Mouse (Mus musculus) forebrain, embryonic 12.5 days (tissue): ENCODE measurements around the gene Gm9999. TPM values are rescaled to one million over a fixed set of nuclear protein-coding genes. Genes with fewer than 3 reads are reported as not detected.
"Not testable (repeated sequence)": the region's sequence is repeated elsewhere in the genome, so short reads cannot be mapped to it uniquely, and the experiment has no call there.

Experiments used
- ATAC-seq: fragments of 200-750 bp; cut with Nextera tagmentation; 2 replicates; pipeline ENCODE4 v1.8.0; 2017; ENCODE audit warnings: moderate TSS enrichment; ENCODE audit not compliant: low FRiP score
- H3K27ac ChIP-seq: fragments of 300-500 bp; sonication (generic); 2 replicates; pipeline ENCODE4 v1.5.1; 2016; ENCODE audit warnings: mild to moderate bottlenecking
- H3K27me3 ChIP-seq: fragments of 300-500 bp; sonication (generic); 2 replicates; pipeline ENCODE4 v1.6.1; 2016; ENCODE audit warnings: mild to moderate bottlenecking
- H3K36me3 ChIP-seq: fragments of 300-500 bp; sonication (generic); replicated peaks from 2 replicates; pipeline ENCODE4 v1.6.1; 2016; ENCODE audit warnings: mild to moderate bottlenecking
- H3K4me1 ChIP-seq: fragments of 300-500 bp; sonication (generic); 2 replicates; pipeline ENCODE4 v1.6.1; 2016
- H3K4me2 ChIP-seq: fragments of 300-500 bp; sonication (generic); 2 replicates; pipeline ENCODE4 v1.6.1; 2016; ENCODE audit warnings: mild to moderate bottlenecking, moderate library complexity
- H3K4me3 ChIP-seq: fragments of 300-500 bp; sonication (generic); replicated peaks from 2 replicates; pipeline ENCODE4 v1.5.1; 2016; ENCODE audit warnings: mild to moderate bottlenecking
- H3K9ac ChIP-seq: fragments of 300-500 bp; sonication (generic); 2 replicates; pipeline ENCODE4 v1.6.1; 2016; ENCODE audit warnings: mild to moderate bottlenecking
- H3K9me3 ChIP-seq: fragments of 300-500 bp; sonication (generic); 2 replicates; pipeline ENCODE4 v1.6.1; 2016
- WGBS: fragments of 180-500 bp; shearing (Covaris S2); methylation state at CpG from one replicate; pipeline ENCODE4 v1.1.7; 2016; 5-methylcytosine and 5-hydroxymethylcytosine counted together
- polyA plus RNA-seq: library from polyadenylated mRNA; unstranded; fragments of >200 nt; fragmentation: Nextera tagmentation; extraction: Ambion mirVana; gene quantifications from 2 replicates; pipeline ENCODE4 v1.2.1, GENCODE M21; 2016

The Gm9999 gene
- polyA plus RNA-seq, 1 experiment from 2014 or later = not detected

- H3K4me3 ChIP-seq = no peak overlapping the region
- no peak overlapping the region for H3K27ac ChIP-seq
- H3K36me3 ChIP-seq = no peaks in the 10 kb centered on the region
- no peak overlapping the region for H3K4me2 ChIP-seq
- H3K27me3 ChIP-seq = no peaks in the 10 kb centered on the region
- no peaks in the 10 kb centered on the region for H3K9me3 ChIP-seq
- H3K4me1 ChIP-seq = no peaks in the 10 kb centered on the region
- 13% methylated on average over 8 of the region's 8 CpGs for WGBS
- ATAC-seq = no peak
- no peak overlapping the region for H3K9ac ChIP-seq
Observed at GRCm38 (mm10) chr7:47020956-47021355, 37.6 kb downstream of the Gm9999 start.

DNA sequence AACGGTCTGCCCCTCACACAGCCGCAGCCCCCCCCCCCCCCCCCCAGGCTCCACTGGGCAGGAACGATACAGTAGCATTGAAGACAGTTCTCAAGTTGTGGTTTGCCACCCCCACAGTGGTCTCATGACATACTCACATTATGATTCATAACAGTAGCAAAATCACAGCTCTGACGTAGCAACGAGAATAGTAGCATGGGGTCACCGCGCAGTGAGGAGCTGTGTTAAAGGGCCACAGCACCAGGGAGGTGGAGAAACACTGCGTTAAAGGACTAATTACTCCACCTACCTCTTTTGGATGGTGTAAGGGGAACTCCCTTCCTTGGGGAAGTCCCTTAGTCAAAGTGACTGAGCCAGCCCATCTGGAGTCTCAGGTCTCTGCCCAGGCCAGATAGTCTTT, 39.1 kb downstream of the Gm9999 start:
- no peaks in the 10 kb centered on the region for H3K27me3 ChIP-seq
- ATAC-seq = no peak
- no peaks in the 10 kb centered on the region for H3K9me3 ChIP-seq
- no peak overlapping the region for H3K27ac ChIP-seq
- H3K9ac ChIP-seq = no peak overlapping the region
- 71% methylated on average over 8 of the region's 8 CpGs for WGBS
- no peak overlapping the region for H3K4me3 ChIP-seq
- no peak overlapping the region for H3K4me2 ChIP-seq
- no peaks in the 10 kb centered on the region for H3K4me1 ChIP-seq
- no peaks in the 10 kb centered on the region for H3K36me3 ChIP-seq

DNA sequence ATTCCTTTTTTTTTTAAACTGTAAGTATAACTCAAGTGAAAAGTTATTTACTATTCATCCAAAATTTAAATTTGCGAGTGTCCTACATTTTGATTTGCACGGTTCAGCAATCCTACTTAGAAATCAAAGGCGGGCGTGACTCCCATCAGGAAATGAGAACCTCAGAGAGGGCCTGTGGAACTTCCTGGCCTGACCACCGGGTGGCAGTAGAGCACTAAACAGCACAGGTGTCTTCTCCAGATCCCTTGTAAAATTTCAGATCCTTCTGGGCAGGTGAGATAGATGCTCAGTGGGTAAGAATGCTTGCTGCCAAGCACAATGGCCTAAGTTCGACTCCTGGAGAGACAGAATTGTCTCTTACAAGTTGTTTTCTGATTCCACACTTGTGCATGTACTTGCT, 40.1 kb downstream of the Gm9999 start:
- Histone ChIP-seq H3K4me3 (no peak overlapping the region), H3K9me3 (no peaks in the 10 kb centered on the region), H3K4me1 (no peaks in the 10 kb centered on the region), H3K27me3 (no peaks in the 10 kb centered on the region), H3K4me2 (no peak overlapping the region), H3K27ac (no peak overlapping the region), H3K9ac (no peak overlapping the region), H3K36me3 (no peaks in the 10 kb centered on the region)
- peak; percentile 71; the same call in 1 of the 2 replicates for ATAC-seq
- WGBS = 19% methylated on average over 6 of the region's 6 CpGs

DNA sequence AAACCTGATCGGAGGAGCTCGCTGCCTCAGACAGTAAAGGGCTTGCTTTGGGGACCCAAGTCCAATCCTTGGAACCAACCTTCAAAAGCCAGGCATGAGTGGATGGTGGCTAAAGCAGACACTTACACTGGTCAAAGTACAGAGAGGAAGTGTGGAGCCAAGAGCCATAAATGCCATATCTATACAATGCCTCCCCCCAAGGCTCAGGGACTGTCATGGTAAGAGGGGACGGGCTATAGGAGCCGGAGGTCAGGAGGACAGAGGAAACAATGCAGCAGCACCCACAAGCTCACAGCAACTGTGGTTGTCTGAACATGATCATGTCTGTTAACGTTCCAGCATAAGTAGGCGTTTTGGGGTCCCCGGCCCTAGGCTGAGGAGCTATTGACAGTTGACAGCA, 41.1 kb downstream of the Gm9999 start:
- no peak overlapping the region for H3K4me3 ChIP-seq
- no peak for ATAC-seq
- H3K4me1 ChIP-seq = no peaks in the 10 kb centered on the region
- no peaks in the 10 kb centered on the region for H3K9me3 ChIP-seq
- no peak overlapping the region for H3K9ac ChIP-seq
- 93% methylated on average over 7 of the region's 7 CpGs for WGBS
- H3K27ac ChIP-seq = no peak overlapping the region
- no peaks in the 10 kb centered on the region for H3K36me3 ChIP-seq
- H3K27me3 ChIP-seq = no peaks in the 10 kb centered on the region
- H3K4me2 ChIP-seq = no peak overlapping the region

DNA sequence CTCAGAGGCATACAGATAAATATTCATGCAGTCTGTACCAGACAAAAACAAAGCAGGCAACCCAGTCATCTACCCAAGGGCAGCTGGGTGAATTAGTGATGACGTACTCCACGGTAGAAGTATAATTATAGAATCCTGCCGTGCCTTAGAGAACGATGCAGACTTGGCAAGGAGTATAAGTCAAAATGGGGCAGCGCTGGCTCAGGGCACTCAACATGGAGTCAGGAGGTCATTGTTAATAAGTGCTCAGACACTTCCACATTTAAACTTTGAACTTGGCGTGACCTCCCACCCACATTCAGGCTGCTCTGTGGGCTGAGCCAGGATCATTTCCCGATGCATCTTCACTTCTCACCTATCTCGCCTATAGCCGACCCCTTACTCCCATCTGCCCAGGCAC, 42.0 kb downstream of the Gm9999 start:
- Histone ChIP-seq H3K27ac (no peak overlapping the region), H3K4me1 (no peaks in the 10 kb centered on the region), H3K27me3 (no peaks in the 10 kb centered on the region), H3K4me3 (no peak overlapping the region), H3K9ac (no peak overlapping the region), H3K9me3 (no peaks in the 10 kb centered on the region), H3K4me2 (no peak overlapping the region), H3K36me3 (no peaks in the 10 kb centered on the region)
- WGBS = 71% methylated on average over 9 of the region's 9 CpGs
- no peak for ATAC-seq

DNA sequence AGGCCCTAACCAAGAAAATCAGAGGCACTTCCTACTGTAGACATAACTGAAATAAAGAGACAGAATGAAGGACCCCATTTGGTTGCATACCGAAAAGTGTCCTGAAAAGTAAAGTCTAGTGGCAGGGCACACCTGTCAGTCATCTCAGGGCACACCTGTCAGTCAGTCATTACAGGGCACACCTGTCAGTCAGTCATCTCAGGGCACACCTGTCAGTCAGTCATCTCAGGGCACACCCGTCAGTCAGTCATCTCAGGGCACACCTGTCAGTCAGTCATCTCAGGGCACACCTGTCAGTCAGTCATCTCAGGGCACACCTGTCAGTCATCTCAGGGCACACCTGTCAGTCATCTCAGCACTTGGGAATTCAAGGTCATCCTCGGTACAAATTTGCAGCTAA, 43.5 kb downstream of the Gm9999 start:
- 85% methylated on average over 3 of the region's 3 CpGs for WGBS
- not testable (repeated sequence) for H3K27ac ChIP-seq, ATAC-seq, H3K27me3 ChIP-seq, H3K9ac ChIP-seq, H3K4me2 ChIP-seq, H3K4me3 ChIP-seq, H3K36me3 ChIP-seq, H3K4me1 ChIP-seq, H3K9me3 ChIP-seq

GRCm38 (mm10) chr7:47027520-47027919, 44.1 kb downstream of the Gm9999 start:
- no peak overlapping the region for H3K27ac ChIP-seq
- no peak overlapping the region for H3K4me3 ChIP-seq
- WGBS = 94% methylated on average over 1 of the region's 1 CpGs
- no peak overlapping the region for H3K4me2 ChIP-seq
- no peak overlapping the region for H3K9ac ChIP-seq
- ATAC-seq = no peak
- no peaks in the 10 kb centered on the region for H3K27me3 ChIP-seq
- H3K36me3 ChIP-seq = no peaks in the 10 kb centered on the region
- H3K4me1 ChIP-seq = no peaks in the 10 kb centered on the region
- H3K9me3 ChIP-seq = no peaks in the 10 kb centered on the region

DNA sequence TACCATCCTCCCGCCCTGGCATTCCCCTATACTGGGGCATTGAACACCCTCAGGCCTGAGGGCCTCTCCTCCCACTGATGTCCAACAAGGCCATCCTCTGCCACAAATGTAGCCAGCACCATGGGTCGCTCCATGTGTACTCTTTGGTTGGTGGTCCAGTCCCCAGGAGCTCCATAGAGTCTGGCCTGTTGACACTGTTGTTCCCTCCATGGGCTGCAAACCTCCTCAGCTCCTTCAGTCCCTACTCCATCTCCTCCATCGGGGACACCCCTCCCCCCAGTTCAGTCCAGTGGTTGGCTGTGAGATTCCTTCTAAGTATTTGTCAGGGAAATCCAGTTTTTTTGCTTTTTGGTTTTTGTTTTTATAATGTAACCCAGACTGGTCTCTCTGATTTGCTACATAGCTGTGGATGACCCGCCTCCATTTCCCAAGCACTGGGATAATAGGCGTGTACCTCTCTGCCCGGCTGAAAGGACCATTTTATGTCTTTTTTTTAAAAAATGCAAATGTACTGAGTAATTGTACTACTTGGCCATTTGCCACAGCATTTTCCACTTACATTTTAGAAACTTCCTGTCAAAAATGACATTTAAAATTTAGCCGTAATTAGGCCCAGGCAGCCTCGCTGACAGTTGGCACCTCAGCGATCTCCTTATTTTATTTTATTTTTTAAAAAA, 47.3 kb downstream of the Gm9999 start:
- WGBS = 79% methylated on average over 9 of the region's 9 CpGs
- Histone ChIP-seq H3K4me3 (no peak overlapping the region), H3K27me3 (no peaks in the 10 kb centered on the region), H3K4me1 (no peaks in the 10 kb centered on the region), H3K4me2 (no peak overlapping the region), H3K36me3 (no peaks in the 10 kb centered on the region), H3K9me3 (no peaks in the 10 kb centered on the region), H3K27ac (no peak overlapping the region), H3K9ac (no peak overlapping the region)
- no peak for ATAC-seq

- H3K4me2 ChIP-seq = no peak overlapping the region
- H3K36me3 ChIP-seq = no peaks in the 10 kb centered on the region
- H3K27ac ChIP-seq = no peak overlapping the region
- no peaks in the 10 kb centered on the region for H3K9me3 ChIP-seq
- H3K27me3 ChIP-seq = no peaks in the 10 kb centered on the region
- no peak overlapping the region for H3K9ac ChIP-seq
- ATAC-seq = no peak
- WGBS = 82% methylated on average over 4 of the region's 4 CpGs
- no peak overlapping the region for H3K4me3 ChIP-seq
- no peaks in the 10 kb centered on the region for H3K4me1 ChIP-seq
Observed at GRCm38 (mm10) chr7:47031371-47031770, 48.0 kb downstream of the Gm9999 start.

GRCm38 (mm10) chr7:47034785-47035384, 51.5 kb downstream of the Gm9999 start:
- Histone ChIP-seq H3K27ac (no peak overlapping the region), H3K4me1 (no peaks in the 10 kb centered on the region), H3K9ac (no peak overlapping the region), H3K27me3 (no peaks in the 10 kb centered on the region), H3K36me3 (no peaks in the 10 kb centered on the region), H3K4me3 (no peak overlapping the region), H3K4me2 (no peak overlapping the region), H3K9me3 (no peaks in the 10 kb centered on the region)
- no peak for ATAC-seq
- WGBS = 85% methylated on average over 4 of the region's 4 CpGs

- no peak overlapping the region for H3K4me2 ChIP-seq
- no peaks in the 10 kb centered on the region for H3K27me3 ChIP-seq
- no peak overlapping the region for H3K9ac ChIP-seq
- no peaks in the 10 kb centered on the region for H3K9me3 ChIP-seq
- H3K4me1 ChIP-seq = no peaks in the 10 kb centered on the region
- ATAC-seq = no peak
- WGBS = 82% methylated on average over 8 of the region's 8 CpGs
- H3K4me3 ChIP-seq = no peak overlapping the region
- H3K36me3 ChIP-seq = no peaks in the 10 kb centered on the region
- H3K27ac ChIP-seq = no peak overlapping the region
Observed at GRCm38 (mm10) chr7:47035426-47035825, 52.0 kb downstream of the Gm9999 start.
